Mouse (Mus musculus) stomach, postnatal 0 days (tissue): ENCODE data around the gene Strn3.

ENCODE experiments used
- CTCF ChIP-seq: IDR thresholded peaks from 2 replicates; pipeline ENCODE4 v1.5.1; 2016; ENCODE audit warnings: antibody characterized with exemption, low read depth, mild to moderate bottlenecking, moderate library complexity
- EP300 ChIP-seq: optimal IDR thresholded peaks from 2 replicates; pipeline ENCODE3; 2016; ENCODE audit warnings: antibody characterized with exemption

- TF ChIP-seq CTCF (no peak), EP300 (no peak)
Measured at GRCm38 (mm10) chr12:51620572-51620971, 71.1 kb downstream of the Strn3 start.
